Mouse (Mus musculus): ENCODE results near the gene Enox1.

GRCm38 (mm10) chr14:77413106-77413505, 256.5 kb downstream of the Enox1 start:
- no peak for TF ChIP-seq CTCF (IDR thresholded peaks at IDR 0.05; ENCODE audit: borderline replicate concordance, extremely low read depth, insufficient read depth, insufficient read length)
- no peak for TF ChIP-seq POLR2A (IDR thresholded peaks at IDR 0.05; ENCODE audit: borderline replicate concordance, extremely low read depth, insufficient read depth, insufficient read length, poor library complexity, severe bottlenecking)

All from brain, embryonic 14.5 days (tissue).